Mouse (Mus musculus): ENCODE measurements around the gene Spata31d1d. TPM values are rescaled to one million over a fixed set of nuclear protein-coding genes. Genes with fewer than 3 reads are reported as not detected.

Spata31d1d gene
- polyA plus RNA-seq, 1 experiment from 2014 or later: not detected

- no peak overlapping the region for H3K4me2 ChIP-seq (ENCODE audit: low read length)
- ATAC-seq: no peak
- H3K4me3 ChIP-seq (ENCODE audit: low read length): no peak overlapping the region
- H3K27ac ChIP-seq (ENCODE audit: low read depth, low read length): no peak overlapping the region
- H3K9me3 ChIP-seq (ENCODE audit: control insufficient read depth, low read length): no peaks in the 10 kb centered on the region
- 75% methylated on average over 12 of the region's 12 CpGs for WGBS
- H3K36me3 ChIP-seq (ENCODE audit: control insufficient read depth, insufficient read depth, low read length): no peaks in the 10 kb centered on the region
- H3K4me1 ChIP-seq (ENCODE audit: control insufficient read depth, insufficient read depth, low read depth, low read length): peaks cover 11% of the 10 kb centered on the region
- H3K27me3 ChIP-seq (replicated peaks; ENCODE audit: control insufficient read depth, insufficient read depth, low read length): no peaks in the 10 kb centered on the region
- H3K9ac ChIP-seq (ENCODE audit: low read depth, low read length): no peak overlapping the region
Measured at GRCm38 (mm10) chr13:59676316-59677229, 55.0 kb downstream of the Spata31d1d start.

Other genes with a start within 250 kb of the Spata31d1d start
- 69.0 and 73.3 TPM in 2 replicates for gene Agtpbp1, start 146.5 kb downstream of the Spata31d1d start, polyA plus RNA-seq (2015; fragmentation: Nextera tagmentation; extraction: Ambion mirVana)
- 118 and 127 TPM in 2 replicates for gene Naa35, start 146.5 kb downstream of the Spata31d1d start, polyA plus RNA-seq (2015; fragmentation: Nextera tagmentation; extraction: Ambion mirVana)
- gene Golm1, start 55.9 kb downstream of the Spata31d1d start, polyA plus RNA-seq (2015; fragmentation: Nextera tagmentation; extraction: Ambion mirVana): 21.0 and 26.0 TPM in 2 replicates
- not detected in 2 replicates for gene 4921517D22Rik, start 37.6 kb downstream of the Spata31d1d start, polyA plus RNA-seq (2015; fragmentation: Nextera tagmentation; extraction: Ambion mirVana)
- gene Spata31d1a, start 21.4 kb downstream of the Spata31d1d start, polyA plus RNA-seq (2015; fragmentation: Nextera tagmentation; extraction: Ambion mirVana): 0.12 TPM in 1 of 2 replicates, not detected in the other
- gene Spata31d1b, start 19.5 kb downstream of the Spata31d1d start, polyA plus RNA-seq (2015; fragmentation: Nextera tagmentation; extraction: Ambion mirVana): 0.04 TPM in 1 of 2 replicates, not detected in the other
- 0.07 and 0.19 TPM in 2 replicates for gene 1700014D04Rik, start 15.0 kb upstream of the Spata31d1d start, polyA plus RNA-seq (2015; fragmentation: Nextera tagmentation; extraction: Ambion mirVana)
- gene Isca1, start 38.1 kb upstream of the Spata31d1d start, polyA plus RNA-seq (2015; fragmentation: Nextera tagmentation; extraction: Ambion mirVana): 168 and 172 TPM in 2 replicates
- gene Gm49354, start 50.5 kb upstream of the Spata31d1d start, polyA plus RNA-seq (2015; fragmentation: Nextera tagmentation; extraction: Ambion mirVana): not detected in 2 replicates
- 35.9 and 42.3 TPM in 2 replicates for gene Tut7, start 91.4 kb upstream of the Spata31d1d start, polyA plus RNA-seq (2015; fragmentation: Nextera tagmentation; extraction: Ambion mirVana)

Measured in hindbrain, embryonic 16.5 days (tissue).